Comparison of ENCODE assay signal across 8 mouse cellular contexts in the genomic region with DNA sequence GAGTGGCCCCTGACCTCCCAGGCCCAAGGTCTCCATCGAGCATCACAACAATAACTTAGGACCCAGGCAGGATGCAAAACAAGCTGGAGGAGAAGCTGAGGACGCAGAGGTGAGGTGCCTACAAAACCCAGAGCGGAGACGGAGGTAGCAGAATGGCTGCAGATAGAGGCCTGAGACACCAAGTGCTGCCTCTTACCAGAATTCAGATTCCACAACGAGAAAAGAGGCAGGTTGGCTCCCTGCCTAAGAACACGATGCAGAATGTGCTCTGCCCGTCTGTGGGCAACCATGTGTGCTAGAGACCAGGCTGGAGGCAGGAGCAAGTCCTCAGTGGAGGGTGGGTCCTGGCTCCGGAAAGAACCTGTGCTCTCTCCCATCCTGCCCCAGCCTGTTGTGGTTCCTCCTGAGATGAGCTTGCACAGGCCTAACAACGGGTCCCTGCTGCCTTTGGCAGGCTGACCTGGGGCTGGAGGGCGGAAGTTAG. TPM values are rescaled to one million over a fixed set of nuclear protein-coding genes. Genes with fewer than 3 reads are reported as not detected.
A peak's percentile ranks its signal among the peaks of the same experiment; 100 is the strongest.
DNase-seq lines count a peak whose midpoint lies in the region; ATAC-seq and TF ChIP-seq lines count a peak whose summit lies in the region.

No protein-coding gene starts in this region.

- H3K36me3 ChIP-seq in kidney, adult 2 months (ENCODE audit: control insufficient read depth, insufficient read depth, low read length), result peaks cover 6% of the 10 kb centered on the region; the same call in 1 of the 2 replicates
- peaks cover 63% of the 10 kb centered on the region for H3K36me3 ChIP-seq in forebrain, embryonic 14.5 days (ENCODE audit: control insufficient read depth, insufficient read depth, low read length)
- peaks cover 9% of the 10 kb centered on the region for H3K36me3 ChIP-seq in myocyte (ENCODE audit: control insufficient read depth, insufficient read depth)

- intact Hi-C loops in left cerebral cortex, postnatal 36 days (cut with DNase I), result no loop called here

- no peak overlapping the region for H3ac ChIP-seq in myocyte (ENCODE audit: control insufficient read depth, insufficient read length)

- H3K9me3 ChIP-seq in forebrain, embryonic 14.5 days (replicated peaks; ENCODE audit: control insufficient read depth, low read length), result no peaks in the 10 kb centered on the region

- H3K27me3 ChIP-seq in kidney, adult 2 months (replicated peaks; ENCODE audit: control insufficient read depth, insufficient read depth, low read length), result no peaks in the 10 kb centered on the region
- no peaks in the 10 kb centered on the region for H3K27me3 ChIP-seq in forebrain, embryonic 14.5 days (replicated peaks; ENCODE audit: control insufficient read depth, insufficient read depth, low read length)
- H3K27me3 ChIP-seq in myocyte (ENCODE audit: control insufficient read depth, insufficient read depth, insufficient read length), result no peaks in the 10 kb centered on the region

- peak; percentile 48 for DNase-seq in kidney, adult 2 months
- no peak for DNase-seq in kidney, adult 11 months
- DNase-seq in forebrain, embryonic 14.5 days (ENCODE audit: low spot score), result no peak
- peak; percentile 51 for DNase-seq in kidney, postnatal 14 days
- DNase-seq in urinary bladder, postnatal 10 days (ENCODE audit: low spot score), result no peak
- no peak for DNase-seq in left cerebral cortex, postnatal 36 days (ENCODE audit: low spot score in 2 of 2)

- H3K79me2 ChIP-seq in myocyte (ENCODE audit: control insufficient read depth, insufficient read depth), result peaks cover 43% of the 10 kb centered on the region

- H3K27ac ChIP-seq in kidney, adult 2 months (ENCODE audit: insufficient read depth, low read depth, low read length), result peak overlapping the region; percentile 81
- H3K27ac ChIP-seq in forebrain, embryonic 14.5 days (ENCODE audit: low read depth, low read length), result 0 out of 2 replicates have a peak overlapping the region, but pooled peaks have one; percentile 27

- peak overlapping the region; percentile 88 for H3K4me3 ChIP-seq in kidney, adult 2 months (ENCODE audit: insufficient read depth, low read depth, low read length)
- H3K4me3 ChIP-seq in forebrain, embryonic 14.5 days (ENCODE audit: low read depth, low read length), result no peak overlapping the region
- H3K4me3 ChIP-seq in myocyte, result no peak overlapping the region

- peaks cover 14% of the 10 kb centered on the region for H3K4me1 ChIP-seq in kidney, adult 2 months (ENCODE audit: control insufficient read depth, insufficient read depth, low read length)
- H3K4me1 ChIP-seq in forebrain, embryonic 14.5 days (ENCODE audit: control insufficient read depth, insufficient read depth, low read length), result peaks cover 17% of the 10 kb centered on the region

- no peak for ATAC-seq in forebrain, embryonic 14.5 days
- ATAC-seq in frontal cortex, adult (ENCODE audit: low TSS enrichment), result no peak

- WGBS in kidney, adult 2 months, result 31% methylated on average over 10 of the region's 10 CpGs
- 86% methylated on average over 10 of the region's 10 CpGs for WGBS in forebrain, embryonic 14.5 days

- 0 out of 2 replicates have a peak overlapping the region, but pooled peaks have one; percentile 4 for H3K4me2 ChIP-seq in forebrain, embryonic 14.5 days (ENCODE audit: low read length)
- H3K4me2 ChIP-seq in myocyte (ENCODE audit: low read depth), result peak overlapping the region; percentile 12

- no peak for TF ChIP-seq CTCF in kidney, adult 2 months (conservative IDR thresholded peaks at IDR 0.05; ENCODE audit: insufficient read depth, insufficient read length, low read depth, low read length)

- H3K9ac ChIP-seq in forebrain, embryonic 14.5 days (ENCODE audit: low read length), result peak overlapping the region; percentile 32; the same call in 1 of the 2 replicates

- no peak for TF ChIP-seq POLR2A in kidney, adult 2 months (IDR thresholded peaks at IDR 0.05; ENCODE audit: low read depth, low read length)
- no peak for TF ChIP-seq POLR2A in myocyte (IDR thresholded peaks at IDR 0.05; ENCODE audit: insufficient read length, low read depth)

TF ChIP-seq in myocyte, 11 proteins besides CTCF, POLR2A, EP300 and RAD21:
- no peak for TF ChIP-seq E2F4 (IDR thresholded peaks at IDR 0.05; ENCODE audit: insufficient read depth)
- TF ChIP-seq USF1 (IDR thresholded peaks at IDR 0.05; ENCODE audit: low read depth), result no peak
- no peak for TF ChIP-seq MYOD1 (IDR thresholded peaks at IDR 0.05; ENCODE audit: control insufficient read depth in 1 of 3, insufficient read length in 2 of 3, low read depth in 2 of 3)
- TF ChIP-seq MAX (IDR thresholded peaks at IDR 0.05; ENCODE audit: low read depth), result no peak
- TF ChIP-seq TCF12 (IDR thresholded peaks at IDR 0.05; ENCODE audit: insufficient read depth, poor library complexity, severe bottlenecking), result no peak
- TF ChIP-seq SRF (IDR thresholded peaks at IDR 0.05; ENCODE audit: control insufficient read depth, insufficient read length, low read depth), result no peak
- TF ChIP-seq CEBPB (IDR thresholded peaks at IDR 0.05; ENCODE audit: insufficient read depth, poor library complexity, severe bottlenecking), result no peak
- no peak for TF ChIP-seq REST (IDR thresholded peaks at IDR 0.05; ENCODE audit: insufficient read depth, insufficient read length)
- no peak for TF ChIP-seq POLR2AphosphoS2 (IDR thresholded peaks at IDR 0.05; ENCODE audit: insufficient read length, low read depth)

RNA-seq across cellular contexts. Expression of a gene that starts 4.2 kb away (rescaled TPM):
- polyA plus RNA-seq in kidney, adult 2 months (2012; rRNA removed), result 88.8 and 108 TPM in 2 replicates
- 20.9 and 24.6 TPM in 2 replicates for polyA plus RNA-seq in forebrain, embryonic 14.5 days (2014; fragmentation: Nextera tagmentation; extraction: Ambion mirVana)
- 34.9 TPM for polyA plus RNA-seq in myocyte (2012; fragmentation: generic; extraction: Trizol)
- total RNA-seq in left cerebral cortex, postnatal 36 days (2021), result 10 to 100 TPM; 66.1 to 83.1 TPM

RNA-seq across cellular contexts. Expression of a gene that starts 4.4 kb away (rescaled TPM):
- 72.2 and 83.9 TPM in 2 replicates for polyA plus RNA-seq in kidney, adult 2 months (2012; rRNA removed)
- 9.2 and 11.8 TPM in 2 replicates for polyA plus RNA-seq in forebrain, embryonic 14.5 days (2014; fragmentation: Nextera tagmentation; extraction: Ambion mirVana)
- polyA plus RNA-seq in myocyte (2012; fragmentation: generic; extraction: Trizol), result 19.0 TPM
- total RNA-seq in left cerebral cortex, postnatal 36 days (2021), result 10 to 100 TPM; 17.3 to 19.2 TPM

RNA-seq across cellular contexts. Expression of a gene that starts 11.2 kb away (rescaled TPM):
- polyA plus RNA-seq in kidney, adult 2 months (2012; rRNA removed), result 0.08 and 0.13 TPM in 2 replicates
- 0.17 TPM in 1 of 2 replicates, not detected in the other for polyA plus RNA-seq in forebrain, embryonic 14.5 days (2014; fragmentation: Nextera tagmentation; extraction: Ambion mirVana)
- polyA plus RNA-seq in myocyte (2012; fragmentation: generic; extraction: Trizol), result 0.12 TPM
- total RNA-seq in left cerebral cortex, postnatal 36 days (2021), result not detected

RNA-seq across cellular contexts. Expression of a gene that starts 29.4 kb away (rescaled TPM):
- polyA plus RNA-seq in kidney, adult 2 months (2012; rRNA removed), result 35.4 and 36.9 TPM in 2 replicates
- polyA plus RNA-seq in forebrain, embryonic 14.5 days (2014; fragmentation: Nextera tagmentation; extraction: Ambion mirVana), result 9.2 and 10.2 TPM in 2 replicates
- 14.4 TPM for polyA plus RNA-seq in myocyte (2012; fragmentation: generic; extraction: Trizol)
- total RNA-seq in left cerebral cortex, postnatal 36 days (2021), result 10 to 100 TPM; 14.0 to 22.8 TPM

RNA-seq across cellular contexts. Expression of a gene that starts 33.2 kb away (rescaled TPM):
- 19.3 and 20.1 TPM in 2 replicates for polyA plus RNA-seq in kidney, adult 2 months (2012; rRNA removed)
- 7.0 and 10.1 TPM in 2 replicates for polyA plus RNA-seq in forebrain, embryonic 14.5 days (2014; fragmentation: Nextera tagmentation; extraction: Ambion mirVana)
- 97.4 TPM for polyA plus RNA-seq in myocyte (2012; fragmentation: generic; extraction: Trizol)
- total RNA-seq in left cerebral cortex, postnatal 36 days (2021), result 10 to 100 TPM; 22.9 to 27.1 TPM

Comparison
In these comparisons a context has a peak if more than half of its experiments do, and no peak if none do; other contexts are left out.
1. DNase-seq: peak in kidney, adult 2 months (single experiment) and kidney, postnatal 14 days (single experiment); none in kidney, adult 11 months (single experiment), forebrain, embryonic 14.5 days (single experiment), urinary bladder, postnatal 10 days (single experiment) and left cerebral cortex, postnatal 36 days (0 of 2).